Mouse (Mus musculus): ENCODE results near the gene Nedd9. TPM values are rescaled to one million over a fixed set of nuclear protein-coding genes. Genes with fewer than 3 reads are reported as not detected.

Nedd9 gene
- polyA plus RNA-seq, 1 experiment: not detected

- Histone ChIP-seq H3K4me3 (ENCODE audit: insufficient read depth, low read depth, low read length) (no peak overlapping the region), H3K27ac (ENCODE audit: insufficient read depth, low read depth, low read length) (no peak overlapping the region), H3K4me1 (ENCODE audit: control insufficient read depth, insufficient read depth, low read length) (no peaks in the 10 kb centered on the region)
- TF ChIP-seq CTCF (IDR thresholded peaks at IDR 0.05; ENCODE audit: insufficient read depth, low read depth, low read length) (no peak), POLR2A (IDR thresholded peaks at IDR 0.05; ENCODE audit: insufficient read depth, low read depth, low read length) (no peak)
- WGBS: 86% methylated on average over 5 of the region's 5 CpGs
These were observed 50.4 kb downstream of the Nedd9 start for GRCm38 (mm10) chr13:41436731-41437130.

- Histone ChIP-seq H3K4me1 (ENCODE audit: control insufficient read depth, insufficient read depth, low read length) (no peaks in the 10 kb centered on the region), H3K4me3 (ENCODE audit: insufficient read depth, low read depth, low read length) (no peak overlapping the region), H3K27ac (ENCODE audit: insufficient read depth, low read depth, low read length) (no peak overlapping the region)
- WGBS: 94% methylated on average over 6 of the region's 6 CpGs
- no peak for TF ChIP-seq CTCF (IDR thresholded peaks at IDR 0.05; ENCODE audit: insufficient read depth, low read depth, low read length)
- no peak for TF ChIP-seq POLR2A (IDR thresholded peaks at IDR 0.05; ENCODE audit: insufficient read depth, low read depth, low read length)
These were observed 54.0 kb downstream of the Nedd9 start for GRCm38 (mm10) chr13:41433201-41433600.

GRCm38 (mm10) chr13:41431795-41432194 lies 55.4 kb downstream of the Nedd9 start:
- no peaks in the 10 kb centered on the region for H3K4me1 ChIP-seq (ENCODE audit: control insufficient read depth, insufficient read depth, low read length)
- no peak overlapping the region for H3K27ac ChIP-seq (ENCODE audit: insufficient read depth, low read depth, low read length)
- no peak overlapping the region for H3K4me3 ChIP-seq (ENCODE audit: insufficient read depth, low read depth, low read length)
- 81% methylated on average over 3 of the region's 3 CpGs for WGBS
- TF ChIP-seq CTCF (IDR thresholded peaks at IDR 0.05; ENCODE audit: insufficient read depth, low read depth, low read length) (no peak), POLR2A (IDR thresholded peaks at IDR 0.05; ENCODE audit: insufficient read depth, low read depth, low read length) (no peak)

GRCm38 (mm10) chr13:41427046-41427445 lies 60.1 kb downstream of the Nedd9 start:
- WGBS: 88% methylated on average over 3 of the region's 3 CpGs
- H3K4me1 ChIP-seq (ENCODE audit: control insufficient read depth, insufficient read depth, low read length): no peaks in the 10 kb centered on the region
- no peak overlapping the region for H3K4me3 ChIP-seq (ENCODE audit: insufficient read depth, low read depth, low read length)
- no peak overlapping the region for H3K27ac ChIP-seq (ENCODE audit: insufficient read depth, low read depth, low read length)
- TF ChIP-seq POLR2A (IDR thresholded peaks at IDR 0.05; ENCODE audit: insufficient read depth, low read depth, low read length): no peak
- TF ChIP-seq CTCF (IDR thresholded peaks at IDR 0.05; ENCODE audit: insufficient read depth, low read depth, low read length): no peak

GRCm38 (mm10) chr13:41423463-41424074 lies 63.6 kb downstream of the Nedd9 start:
- H3K27ac ChIP-seq (ENCODE audit: insufficient read depth, low read depth, low read length): no peak overlapping the region
- H3K4me1 ChIP-seq (ENCODE audit: control insufficient read depth, insufficient read depth, low read length): no peaks in the 10 kb centered on the region
- WGBS: 96% methylated on average over 10 of the region's 10 CpGs
- no peak overlapping the region for H3K4me3 ChIP-seq (ENCODE audit: insufficient read depth, low read depth, low read length)
- TF ChIP-seq CTCF (IDR thresholded peaks at IDR 0.05; ENCODE audit: insufficient read depth, low read depth, low read length) (no peak), POLR2A (IDR thresholded peaks at IDR 0.05; ENCODE audit: insufficient read depth, low read depth, low read length) (no peak)

- 81% methylated on average over 5 of the region's 5 CpGs for WGBS
- Histone ChIP-seq H3K27ac (ENCODE audit: insufficient read depth, low read depth, low read length) (no peak overlapping the region), H3K4me1 (ENCODE audit: control insufficient read depth, insufficient read depth, low read length) (no peaks in the 10 kb centered on the region), H3K4me3 (ENCODE audit: insufficient read depth, low read depth, low read length) (no peak overlapping the region)
- TF ChIP-seq CTCF (IDR thresholded peaks at IDR 0.05; ENCODE audit: insufficient read depth, low read depth, low read length): no peak
- TF ChIP-seq POLR2A (IDR thresholded peaks at IDR 0.05; ENCODE audit: insufficient read depth, low read depth, low read length): no peak
These were observed 64.6 kb downstream of the Nedd9 start for GRCm38 (mm10) chr13:41422581-41422980.

GRCm38 (mm10) chr13:41420376-41420775 lies 66.8 kb downstream of the Nedd9 start:
- H3K4me3 ChIP-seq (ENCODE audit: insufficient read depth, low read depth, low read length): no peak overlapping the region
- TF ChIP-seq CTCF (IDR thresholded peaks at IDR 0.05; ENCODE audit: insufficient read depth, low read depth, low read length) (no peak), POLR2A (IDR thresholded peaks at IDR 0.05; ENCODE audit: insufficient read depth, low read depth, low read length) (no peak)
- H3K27ac ChIP-seq (ENCODE audit: insufficient read depth, low read depth, low read length): no peak overlapping the region
- no peaks in the 10 kb centered on the region for H3K4me1 ChIP-seq (ENCODE audit: control insufficient read depth, insufficient read depth, low read length)
- WGBS: 86% methylated on average over 4 of the region's 4 CpGs

GRCm38 (mm10) chr13:41418198-41418869 lies 68.8 kb downstream of the Nedd9 start:
- H3K4me1 ChIP-seq (ENCODE audit: control insufficient read depth, insufficient read depth, low read length): no peaks in the 10 kb centered on the region
- H3K4me3 ChIP-seq (ENCODE audit: insufficient read depth, low read depth, low read length): no peak overlapping the region
- TF ChIP-seq CTCF (IDR thresholded peaks at IDR 0.05; ENCODE audit: insufficient read depth, low read depth, low read length): no peak
- TF ChIP-seq POLR2A (IDR thresholded peaks at IDR 0.05; ENCODE audit: insufficient read depth, low read depth, low read length): no peak
- WGBS: 86% methylated on average over 13 of the region's 13 CpGs
- no peak overlapping the region for H3K27ac ChIP-seq (ENCODE audit: insufficient read depth, low read depth, low read length)

All from olfactory bulb, adult 2 months (tissue).